Mouse (Mus musculus): ENCODE data around the gene Smyd2. TPM values are rescaled to one million over a fixed set of nuclear protein-coding genes. Genes with fewer than 3 reads are reported as not detected.

Gene Smyd2
- polyA plus RNA-seq, 1 experiment from 2014 or later = 40.8 TPM

Other genes starting within 250 kb of the Smyd2 start
- 58.6 and 63.4 TPM in 2 replicates for gene Cenpf, start 234.3 kb downstream of the Smyd2 start, polyA plus RNA-seq (2015; fragmentation: Nextera tagmentation; extraction: Ambion mirVana)
- 0.41 and 0.44 TPM in 2 replicates for gene Ptpn14, start 194.1 kb downstream of the Smyd2 start, polyA plus RNA-seq (2015; fragmentation: Nextera tagmentation; extraction: Ambion mirVana)
- gene Prox1, start 248.4 kb upstream of the Smyd2 start, polyA plus RNA-seq (2015; fragmentation: Nextera tagmentation; extraction: Ambion mirVana) = 4.1 and 6.4 TPM in 2 replicates